Mouse (Mus musculus) MEL (cell line): Measurements from ENCODE around the gene Fut9. TPM values are rescaled to one million over a fixed set of nuclear protein-coding genes. Genes with fewer than 3 reads are reported as not detected.

ENCODE experiments used
- DNase-seq: peaks from one replicate; pipeline ENCODE4 v3.0.0; 2011; ENCODE audit warnings: low read depth, low spot score
- H3K27ac ChIP-seq: 2 replicates; pipeline ENCODE4 v1.5.1; 2012; ENCODE audit warnings: low read depth, mild to moderate bottlenecking, control low read depth, low read length, moderate library complexity; ENCODE audit not compliant: control insufficient read depth
- H3K27me3 ChIP-seq, 2 experiments: fragments of 150-350 bp in 1 of 2; sonication (generic) in 1 of 2; 2 replicates each; pipeline ENCODE4 v1.6.1; 2012; ENCODE audit warnings: low read length in 2 of 2, mild to moderate bottlenecking in 2 of 2, improper control_type of control experiment in 1 of 2, moderate library complexity in 1 of 2; ENCODE audit not compliant: insufficient read depth in 2 of 2, control insufficient read depth in 1 of 2
- H3K36me3 ChIP-seq, 2 experiments: 2 replicates each; pipeline ENCODE4 v1.6.1; 2012 to 2014; ENCODE audit warnings: low read length in 2 of 2, improper control_type of control experiment in 1 of 2, inconsistent platforms in 1 of 2, mild to moderate bottlenecking in 1 of 2; ENCODE audit not compliant: insufficient read depth in 2 of 2, control insufficient read depth in 1 of 2
- H3K4me1 ChIP-seq, 2 experiments: fragments of 150-350 bp in 1 of 2; sonication (generic) in 1 of 2; 2 replicates each; pipeline ENCODE4 v1.6.1; 2012; ENCODE audit warnings: low read length in 2 of 2, improper control_type of control experiment in 1 of 2, mild to moderate bottlenecking in 1 of 2; ENCODE audit not compliant: insufficient read depth in 2 of 2, control insufficient read depth in 1 of 2
- H3K4me3 ChIP-seq, 2 experiments: fragments of 150-350 bp in 1 of 2; sonication (generic) in 1 of 2; 2 replicates each; pipeline ENCODE4 v1.5.1; 2012; ENCODE audit warnings: low read depth in 2 of 2, low read length in 2 of 2, mild to moderate bottlenecking in 2 of 2, moderate library complexity in 2 of 2, control low read depth in 1 of 2, improper control_type of control experiment in 1 of 2; ENCODE audit not compliant: control insufficient read depth in 1 of 2, insufficient read depth in 1 of 2
- H3K79me2 ChIP-seq: 2 replicates; pipeline ENCODE4 v1.6.1; 2012; ENCODE audit warnings: mild to moderate bottlenecking, low read length, moderate library complexity; ENCODE audit not compliant: control insufficient read depth, poor library complexity, insufficient read depth
- H3K9ac ChIP-seq: 2 replicates; pipeline ENCODE4 v1.6.1; 2012; ENCODE audit warnings: low read depth, mild to moderate bottlenecking, control low read depth, low read length, moderate library complexity; ENCODE audit not compliant: control insufficient read depth, poor library complexity, severe bottlenecking
- H3K9me3 ChIP-seq: fragments of 150-350 bp; sonication (generic); replicated peaks from 2 replicates; pipeline ENCODE4 v1.6.1; 2012; ENCODE audit warnings: mild to moderate bottlenecking, low read length, improper control_type of control experiment, moderate library complexity; ENCODE audit not compliant: insufficient read depth
- BHLHE40 ChIP-seq: IDR thresholded peaks from 2 replicates; pipeline ENCODE4 v1.6.1; 2012; ENCODE audit warnings: low read depth, mild to moderate bottlenecking, inconsistent platforms, low read length, improper control_type of control experiment, borderline replicate concordance
- CHD1 ChIP-seq: IDR thresholded peaks from 2 replicates; pipeline ENCODE4 v1.6.1; 2012; ENCODE audit warnings: low read depth, mild to moderate bottlenecking, inconsistent platforms, low read length, improper control_type of control experiment
- CHD2 ChIP-seq: IDR thresholded peaks from 2 replicates; pipeline ENCODE4 v1.6.1; 2011; ENCODE audit warnings: low read length, improper control_type of control experiment
- EP300 ChIP-seq, 2 experiments: IDR thresholded peaks; 2 replicates each; pipeline ENCODE4 v1.6.1; 2011; ENCODE audit warnings: improper control_type of control experiment in 2 of 2, low read length in 2 of 2, low read depth in 1 of 2, mild to moderate bottlenecking in 1 of 2
- GABPA ChIP-seq: IDR thresholded peaks from 2 replicates; pipeline ENCODE4 v1.6.1; 2012; ENCODE audit warnings: low read depth, mild to moderate bottlenecking, inconsistent platforms, low read length, improper control_type of control experiment, moderate library complexity
- HCFC1 ChIP-seq: IDR thresholded peaks from 2 replicates; pipeline ENCODE4 v1.6.1; 2012; ENCODE audit warnings: low read depth, mild to moderate bottlenecking, inconsistent platforms, low read length, improper control_type of control experiment, moderate library complexity
- JUND ChIP-seq: IDR thresholded peaks from 2 replicates; pipeline ENCODE4 v1.6.1; 2011; ENCODE audit warnings: low read depth, mild to moderate bottlenecking, improper control_type of control experiment, low read length
- MAX ChIP-seq: IDR thresholded peaks from 2 replicates; pipeline ENCODE4 v1.6.1; 2011; ENCODE audit warnings: low read length, improper control_type of control experiment
- MAZ ChIP-seq: IDR thresholded peaks from 2 replicates; pipeline ENCODE4 v1.6.1; 2012; ENCODE audit warnings: low read depth, mild to moderate bottlenecking, inconsistent platforms, low read length, improper control_type of control experiment
- MEF2A ChIP-seq: IDR thresholded peaks from 2 replicates; pipeline ENCODE4 v1.6.1; 2014; ENCODE audit warnings: low read depth, mild to moderate bottlenecking, inconsistent platforms, low read length, improper control_type of control experiment; ENCODE audit not compliant: poor library complexity, insufficient replicate concordance, severe bottlenecking; ENCODE audit errors: extremely low read depth
- MYB ChIP-seq: IDR thresholded peaks from 2 replicates; pipeline ENCODE4 v1.6.1; 2011; ENCODE audit warnings: mild to moderate bottlenecking, low read depth, low read length, improper control_type of control experiment
- MYC ChIP-seq: IDR thresholded peaks from 2 replicates; pipeline ENCODE4 v1.6.1; 2011; ENCODE audit warnings: low read depth, mild to moderate bottlenecking, low read length, improper control_type of control experiment, moderate library complexity
- NELFE ChIP-seq: IDR thresholded peaks from 2 replicates; pipeline ENCODE4 v1.6.1; 2011; ENCODE audit warnings: low read depth, low read length, improper control_type of control experiment
- POLR2A ChIP-seq, 2 experiments: IDR thresholded peaks; 2 replicates each; pipeline ENCODE4 v1.6.1; 2011 to 2012; ENCODE audit warnings: low read length in 2 of 2, mild to moderate bottlenecking in 2 of 2, control low read depth in 1 of 2, improper control_type of control experiment in 1 of 2, low read depth in 1 of 2, moderate library complexity in 1 of 2; ENCODE audit not compliant: control insufficient read depth in 1 of 2, insufficient read depth in 1 of 2, poor library complexity in 1 of 2
- POLR2AphosphoS2 ChIP-seq: IDR thresholded peaks from 2 replicates; pipeline ENCODE4 v1.6.1; 2011; ENCODE audit warnings: low read length, improper control_type of control experiment
- RCOR1 ChIP-seq: IDR thresholded peaks from 2 replicates; pipeline ENCODE4 v1.6.1; 2012; ENCODE audit warnings: low read depth, mild to moderate bottlenecking, inconsistent platforms, low read length, improper control_type of control experiment
- SMC3 ChIP-seq: IDR thresholded peaks from 2 replicates; pipeline ENCODE4 v1.6.1; 2011; ENCODE audit warnings: low read depth, low read length, improper control_type of control experiment
- TAL1 ChIP-seq: IDR thresholded peaks from 2 replicates; pipeline ENCODE4 v1.6.1; 2012; ENCODE audit warnings: mild to moderate bottlenecking, inconsistent platforms, low read length, moderate library complexity, mixed read lengths
- TBP ChIP-seq: IDR thresholded peaks from 2 replicates; pipeline ENCODE4 v1.8.0; 2011; ENCODE audit warnings: low read depth, low read length, improper control_type of control experiment
- TCF12 ChIP-seq: IDR thresholded peaks from 2 replicates; pipeline ENCODE4 v1.6.1; 2014; ENCODE audit warnings: low read depth, mild to moderate bottlenecking, inconsistent platforms, low read length, improper control_type of control experiment, moderate library complexity
- UBTF ChIP-seq: IDR thresholded peaks from 2 replicates; pipeline ENCODE4 v1.6.1; 2012; ENCODE audit warnings: low read depth, mild to moderate bottlenecking, inconsistent platforms, low read length, improper control_type of control experiment, moderate library complexity, borderline replicate concordance; ENCODE audit not compliant: insufficient read depth
- USF1 ChIP-seq: IDR thresholded peaks from 2 replicates; pipeline ENCODE4 v1.6.1; 2014; ENCODE audit warnings: low read depth, mild to moderate bottlenecking, inconsistent platforms, low read length, improper control_type of control experiment, moderate library complexity
- USF2 ChIP-seq, 2 experiments: IDR thresholded peaks; 2 replicates each; pipeline ENCODE4 v1.6.1; 2011 to 2012; ENCODE audit warnings: improper control_type of control experiment in 2 of 2, low read length in 2 of 2, borderline replicate concordance in 1 of 2, inconsistent platforms in 1 of 2, low read depth in 1 of 2, mild to moderate bottlenecking in 1 of 2; ENCODE audit not compliant: insufficient read depth in 1 of 2
- ZKSCAN1 ChIP-seq: IDR thresholded peaks from 2 replicates; pipeline ENCODE4 v1.6.1; 2012; ENCODE audit warnings: low read depth, mild to moderate bottlenecking, inconsistent platforms, low read length, improper control_type of control experiment, moderate library complexity
- ZMIZ1 ChIP-seq: IDR thresholded peaks from 2 replicates; pipeline ENCODE4 v1.6.1; 2012; ENCODE audit warnings: low read depth, mild to moderate bottlenecking, inconsistent platforms, low read length, improper control_type of control experiment, moderate library complexity
- polyA plus RNA-seq, 2 experiments: library from polyadenylated mRNA; stranded (reverse) in 1 of 2; unstranded in 1 of 2; fragments of >175 nt in 1 of 2; fragments of >200 nt in 1 of 2; gene quantifications; 2 replicates each; pipeline versions ENCODE4 v1.2.1 to v1.2.4; 2012; ENCODE audit warnings: low replicate concordance in 2 of 2, low read depth in 1 of 2; ENCODE audit not compliant: insufficient read length in 2 of 2, insufficient read depth in 1 of 2, missing spikeins in 1 of 2
- total RNA-seq: library from RNA; depleted of rRNA; stranded (reverse); fragments of 300-350 nt; gene quantifications from 2 replicates; pipeline ENCODE4 v1.2.3, GENCODE M21; 2012

Fut9 gene
- total and polyA plus RNA-seq, 3 experiments: not detected

- no peak overlapping the region for H3K9ac ChIP-seq
These were observed 981 bp downstream of the Fut9 start for GRCm38 (mm10) chr4:25799051-25799475.

GRCm38 (mm10) chr4:25798412-25798811 lies 1.6 kb downstream of the Fut9 start:
- H3K36me3 ChIP-seq: no peaks in the 10 kb centered on the region
- no peaks in the 10 kb centered on the region for H3K27me3 ChIP-seq
- no peak for TF ChIP-seq UBTF
- no peak for TF ChIP-seq ZMIZ1
- TF ChIP-seq GABPA: no peak
- no peak for TF ChIP-seq CHD1
- TF ChIP-seq TBP: no peak
- no peak for TF ChIP-seq MAX
- no peak for TF ChIP-seq POLR2AphosphoS2
- no peak for TF ChIP-seq CHD2
- TF ChIP-seq SMC3: no peak
- TF ChIP-seq MAZ: no peak
- TF ChIP-seq, all 39 proteins: peak for 0
- H3K27ac ChIP-seq: no peak overlapping the region
- no peak overlapping the region for H3K9ac ChIP-seq
- no peaks in the 10 kb centered on the region for H3K4me1 ChIP-seq
- DNase-seq: no peak
- no peaks in the 10 kb centered on the region for H3K79me2 ChIP-seq
- H3K4me3 ChIP-seq: no peak overlapping the region
- no peaks in the 10 kb centered on the region for H3K9me3 ChIP-seq

More at GRCm38 (mm10) chr4:25799051-25799475, 981 bp downstream of the Fut9 start:
- DNase-seq: no peak
- no peaks in the 10 kb centered on the region for H3K79me2 ChIP-seq
- no peaks in the 10 kb centered on the region for H3K9me3 ChIP-seq
- no peak overlapping the region for H3K4me3 ChIP-seq
- no peaks in the 10 kb centered on the region for H3K4me1 ChIP-seq
- no peak overlapping the region for H3K27ac ChIP-seq
- no peaks in the 10 kb centered on the region for H3K36me3 ChIP-seq
- H3K27me3 ChIP-seq: no peaks in the 10 kb centered on the region
- TF ChIP-seq HCFC1 (no peak), USF1 (no peak), SMC3 (no peak), RCOR1 (no peak), MAZ (no peak), POLR2AphosphoS2 (no peak), MYB (no peak)
- TF ChIP-seq, all 39 proteins: peak for 0

- no peak overlapping the region for H3K27ac ChIP-seq
- TF ChIP-seq TAL1: no peak
- TF ChIP-seq RCOR1: no peak
- TF ChIP-seq POLR2A (IDR thresholded peaks at IDR 0.05; ENCODE audit: control insufficient read depth in 1 of 2, insufficient read depth in 1 of 2, low read depth in 1 of 2, low read length in 2 of 2, poor library complexity in 1 of 2): no peak
- no peak for TF ChIP-seq GABPA
- TF ChIP-seq CHD1: no peak
- no peak for TF ChIP-seq ZKSCAN1
- TF ChIP-seq MAX: no peak
- no peak for TF ChIP-seq BHLHE40
- no peak for TF ChIP-seq MYC
- TF ChIP-seq MEF2A: no peak
- TF ChIP-seq TCF12: no peak
- no peak for TF ChIP-seq UBTF
- no peak for TF ChIP-seq NELFE
- no peak for TF ChIP-seq USF2 (IDR thresholded peaks at IDR 0.05; ENCODE audit: borderline replicate concordance in 1 of 2, insufficient read depth in 1 of 2, low read depth in 1 of 2, low read length in 2 of 2)
- no peak for TF ChIP-seq JUND
- no peak for TF ChIP-seq SMC3
- no peak for TF ChIP-seq EP300 (IDR thresholded peaks at IDR 0.05; ENCODE audit: low read depth in 1 of 2, low read length in 2 of 2)
- no peak for TF ChIP-seq MAZ
- no peak for TF ChIP-seq TBP
These were observed 3.9 kb downstream of the Fut9 start for GRCm38 (mm10) chr4:25796149-25796548.

More at GRCm38 (mm10) chr4:25796149-25796548, 3.9 kb downstream of the Fut9 start:
- Histone ChIP-seq H3K36me3 (no peaks in the 10 kb centered on the region), H3K9ac (no peak overlapping the region), H3K4me1 (no peaks in the 10 kb centered on the region), H3K27me3 (no peaks in the 10 kb centered on the region), H3K4me3 (no peak overlapping the region), H3K79me2 (no peaks in the 10 kb centered on the region), H3K9me3 (no peaks in the 10 kb centered on the region)
- DNase-seq: no peak
